Mouse (Mus musculus) lung, postnatal 0 days (tissue): ENCODE results near the gene Dysf.

Experiments
- CTCF ChIP-seq: IDR thresholded peaks from 2 replicates; pipeline ENCODE4 v1.5.1; 2016; ENCODE audit warnings: antibody characterized with exemption, mild to moderate bottlenecking
- EP300 ChIP-seq: IDR thresholded peaks from 2 replicates; pipeline ENCODE4 v1.6.1; 2016; ENCODE audit warnings: antibody characterized with exemption, mild to moderate bottlenecking, control low read depth

DNA sequence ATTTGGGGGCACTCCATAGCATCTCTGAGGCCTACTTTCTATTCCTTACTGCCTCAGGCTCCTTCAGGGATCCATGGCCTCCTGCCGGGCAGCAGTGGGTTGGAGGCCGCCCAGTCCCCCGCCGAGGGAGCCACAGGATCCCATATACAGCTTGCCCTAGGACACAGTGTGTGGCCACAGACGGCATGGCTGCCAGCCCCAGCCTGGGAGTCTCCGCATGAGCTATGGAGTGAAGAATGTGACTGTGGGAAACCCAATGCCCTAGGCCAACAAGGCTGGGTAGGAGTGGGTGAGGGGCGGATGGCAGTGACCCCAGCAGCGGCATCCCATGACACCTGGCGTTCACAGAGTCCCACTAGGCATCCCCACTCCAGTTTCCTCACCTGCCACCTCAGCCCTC is 116.2 kb downstream of the Dysf start:
- TF ChIP-seq CTCF (no peak), EP300 (no peak)
